Mouse (Mus musculus): Measurements from ENCODE around the gene L2hgdh.

- TF ChIP-seq CTCF (IDR thresholded peaks at IDR 0.05; ENCODE audit: borderline replicate concordance, insufficient read depth, low read depth, low read length) (no peak), POLR2A (IDR thresholded peaks at IDR 0.05; ENCODE audit: borderline replicate concordance, insufficient read depth, low read length) (no peak)
Observed at GRCm38 (mm10) chr12:69741965-69742364, 17.3 kb upstream of the L2hgdh start.
